Mouse (Mus musculus): ENCODE results near the gene Mip. TPM values are rescaled to one million over a fixed set of nuclear protein-coding genes. Genes with fewer than 3 reads are reported as not detected.
A peak's percentile ranks its signal among the peaks of the same experiment; 100 is the strongest.
"Not testable (repeated sequence)": the region's sequence is repeated elsewhere in the genome, so short reads cannot be mapped to it uniquely, and the experiment has no call there.

The Mip gene
- polyA plus RNA-seq, 1 experiment from 2014 or later, result not detected

- ATAC-seq (replicated peaks; ENCODE audit: low FRiP score), result no peak
- WGBS, result 79% methylated on average over 4 of the region's 4 CpGs
- H3K4me2 ChIP-seq, result no peak overlapping the region
Observed at GRCm38 (mm10) chr10:128258953-128259352, 33.3 kb downstream of the Mip start.

GRCm38 (mm10) chr10:128259946-128260345 is 34.3 kb downstream of the Mip start:
- Histone ChIP-seq H3K27ac (no peak overlapping the region), H3K27me3 (no peaks in the 10 kb centered on the region), H3K9me3 (replicated peaks) (no peaks in the 10 kb centered on the region), H3K4me1 (no peaks in the 10 kb centered on the region), H3K36me3 (no peaks in the 10 kb centered on the region), H3K4me3 (replicated peaks) (no peak overlapping the region), H3K9ac (no peak overlapping the region), H3K4me2 (no peak overlapping the region)
- WGBS, result 88% methylated on average over 5 of the region's 5 CpGs
- ATAC-seq (replicated peaks; ENCODE audit: low FRiP score), result no peak

More at GRCm38 (mm10) chr10:128258953-128259352, 33.3 kb downstream of the Mip start:
- Histone ChIP-seq H3K9ac (no peak overlapping the region), H3K36me3 (no peaks in the 10 kb centered on the region), H3K27me3 (no peaks in the 10 kb centered on the region), H3K27ac (no peak overlapping the region), H3K4me3 (replicated peaks) (no peak overlapping the region), H3K4me1 (no peaks in the 10 kb centered on the region), H3K9me3 (replicated peaks) (no peaks in the 10 kb centered on the region)

DNA sequence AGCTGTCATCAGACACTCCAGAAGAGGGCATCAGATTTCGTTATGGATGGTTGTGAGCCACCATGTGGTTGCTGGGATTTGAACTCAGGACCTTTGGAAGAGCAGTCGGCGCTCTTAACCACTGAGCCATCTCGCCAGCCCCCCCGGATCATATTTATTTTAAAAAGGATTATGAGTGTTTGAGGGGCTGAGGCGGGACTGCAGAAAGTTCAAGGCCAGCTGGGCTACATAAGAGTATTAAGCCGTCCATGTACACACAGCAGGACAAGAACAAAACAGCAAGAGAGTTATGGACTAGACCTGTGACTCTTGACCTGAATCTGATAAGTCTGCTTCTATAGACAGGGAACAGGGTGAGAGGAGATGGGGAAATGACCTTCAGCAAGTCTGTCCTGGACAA is 34.7 kb downstream of the Mip start:
- not testable (repeated sequence) for ATAC-seq (replicated peaks; ENCODE audit: low FRiP score); H3K4me2 ChIP-seq; H3K9me3 ChIP-seq (replicated peaks); H3K27me3 ChIP-seq; H3K36me3 ChIP-seq; H3K27ac ChIP-seq; H3K4me3 ChIP-seq (replicated peaks); H3K4me1 ChIP-seq; H3K9ac ChIP-seq
- WGBS, result 75% methylated on average over 7 of the region's 7 CpGs

GRCm38 (mm10) chr10:128262300-128262699 is 36.7 kb downstream of the Mip start:
- no peaks in the 10 kb centered on the region for H3K9me3 ChIP-seq (replicated peaks)
- no peak overlapping the region for H3K27ac ChIP-seq
- no peak for ATAC-seq (replicated peaks; ENCODE audit: low FRiP score)
- no peaks in the 10 kb centered on the region for H3K4me1 ChIP-seq
- H3K4me2 ChIP-seq, result no peak overlapping the region
- WGBS, result 83% methylated on average over 22 of the region's 22 CpGs
- H3K9ac ChIP-seq, result no peak overlapping the region
- no peak overlapping the region for H3K4me3 ChIP-seq (replicated peaks)
- no peaks in the 10 kb centered on the region for H3K36me3 ChIP-seq
- no peaks in the 10 kb centered on the region for H3K27me3 ChIP-seq

GRCm38 (mm10) chr10:128263393-128264310 is 38.0 kb downstream of the Mip start:
- ATAC-seq (replicated peaks; ENCODE audit: low FRiP score), result no peak
- H3K4me2 ChIP-seq, result no peak overlapping the region
- 81% methylated on average over 6 of the region's 6 CpGs for WGBS
- no peak overlapping the region for H3K27ac ChIP-seq
- no peaks in the 10 kb centered on the region for H3K36me3 ChIP-seq
- H3K9ac ChIP-seq, result no peak overlapping the region
- H3K9me3 ChIP-seq (replicated peaks), result no peaks in the 10 kb centered on the region
- H3K4me3 ChIP-seq (replicated peaks), result no peak overlapping the region
- no peaks in the 10 kb centered on the region for H3K27me3 ChIP-seq
- no peaks in the 10 kb centered on the region for H3K4me1 ChIP-seq

DNA sequence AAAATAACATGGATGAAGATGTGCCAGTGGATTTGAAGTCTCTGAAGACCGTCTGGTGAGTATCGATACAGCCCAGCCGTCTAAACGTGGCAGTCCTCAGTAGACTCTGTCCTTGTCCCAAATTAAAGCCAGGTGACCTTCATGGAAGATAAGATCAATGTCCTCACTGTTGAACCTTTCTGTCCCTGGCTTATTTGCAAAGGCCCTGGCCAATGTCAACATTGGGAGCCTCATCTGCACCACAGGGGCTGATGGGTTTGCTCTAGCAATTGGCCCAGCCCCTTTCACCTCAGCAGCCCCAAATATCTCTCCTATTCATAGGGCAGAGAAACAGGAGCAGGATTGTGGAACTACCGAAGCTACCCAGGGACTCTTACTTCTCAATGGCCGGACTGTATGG is 42.7 kb downstream of the Mip start, which contains the start of gene Apof:
Apof (plus strand) TSS at position 301 of the 400 bp plus-strand sequence.
- Histone ChIP-seq H3K4me1 (peaks cover 12% of the 10 kb centered on the region; the same call in 1 of the 2 replicates), H3K4me3 (replicated peaks) (no peak within 1 kb of the TSS), H3K27ac (no peak within 1 kb of the TSS), H3K27me3 (no peaks in the 10 kb centered on the region), H3K4me2 (no peak within 1 kb of the TSS), H3K9me3 (replicated peaks) (no peaks in the 10 kb centered on the region), H3K36me3 (no peaks in the 10 kb centered on the region), H3K9ac (no peak within 1 kb of the TSS)
- no peak for ATAC-seq (replicated peaks; ENCODE audit: low FRiP score)
- 85% methylated on average over 6 of the region's 6 CpGs for WGBS

GRCm38 (mm10) chr10:128269206-128269910 is 43.7 kb downstream of the Mip start:
- H3K36me3 ChIP-seq, result no peaks in the 10 kb centered on the region
- H3K27ac ChIP-seq, result no peak overlapping the region
- H3K4me2 ChIP-seq, result peak overlapping the region; percentile 77
- no peaks in the 10 kb centered on the region for H3K27me3 ChIP-seq
- H3K4me1 ChIP-seq, result peaks cover 12% of the 10 kb centered on the region; the same call in 1 of the 2 replicates
- ATAC-seq (replicated peaks; ENCODE audit: low FRiP score), result no peak
- no peaks in the 10 kb centered on the region for H3K9me3 ChIP-seq (replicated peaks)
- H3K9ac ChIP-seq, result no peak overlapping the region
- peak overlapping the region; percentile 76; the same call in 1 of the 2 replicates for H3K4me3 ChIP-seq (replicated peaks)
- WGBS, result 85% methylated on average over 16 of the region's 16 CpGs

- H3K9me3 ChIP-seq (replicated peaks), result no peaks in the 10 kb centered on the region
- peak within 1 kb of the TSS; percentile 77 for H3K4me2 ChIP-seq
- ATAC-seq (replicated peaks; ENCODE audit: low FRiP score), result peak; percentile 100
- H3K4me1 ChIP-seq, result peaks cover 12% of the 10 kb centered on the region; the same call in 1 of the 2 replicates
- H3K36me3 ChIP-seq, result no peaks in the 10 kb centered on the region
- peak within 1 kb of the TSS; percentile 76 for H3K4me3 ChIP-seq (replicated peaks)
- H3K9ac ChIP-seq, result peak within 1 kb of the TSS; percentile 67
- no peaks in the 10 kb centered on the region for H3K27me3 ChIP-seq
- H3K27ac ChIP-seq, result peak within 1 kb of the TSS; percentile 78
- under 1% methylated on average over 43 of the region's 43 CpGs for WGBS
Observed at GRCm38 (mm10) chr10:128270287-128270841, 44.7 kb downstream of the Mip start, which contains the start of gene Stat2. TSS of gene Stat2 (plus strand) at chr10:128270559.

GRCm38 (mm10) chr10:128270866-128271265 is 45.2 kb downstream of the Mip start:
- 43% methylated on average over 7 of the region's 7 CpGs for WGBS
- no peaks in the 10 kb centered on the region for H3K27me3 ChIP-seq
- H3K4me2 ChIP-seq, result peak overlapping the region; percentile 77
- ATAC-seq (replicated peaks; ENCODE audit: low FRiP score), result no peak
- no peaks in the 10 kb centered on the region for H3K9me3 ChIP-seq (replicated peaks)
- peak overlapping the region; percentile 76 for H3K4me3 ChIP-seq (replicated peaks)
- no peaks in the 10 kb centered on the region for H3K36me3 ChIP-seq
- H3K4me1 ChIP-seq, result peaks cover 12% of the 10 kb centered on the region; the same call in 1 of the 2 replicates
- peak overlapping the region; percentile 78 for H3K27ac ChIP-seq
- H3K9ac ChIP-seq, result peak overlapping the region; percentile 67

GRCm38 (mm10) chr10:128271883-128272282 is 46.2 kb downstream of the Mip start:
- Histone ChIP-seq H3K4me3 (replicated peaks) (no peak overlapping the region), H3K27me3 (no peaks in the 10 kb centered on the region), H3K36me3 (no peaks in the 10 kb centered on the region; the same call in 1 of the 2 replicates), H3K9ac (no peak overlapping the region), H3K27ac (no peak overlapping the region), H3K9me3 (replicated peaks) (no peaks in the 10 kb centered on the region), H3K4me2 (no peak overlapping the region), H3K4me1 (peaks cover 12% of the 10 kb centered on the region; the same call in 1 of the 2 replicates)
- 67% methylated on average over 2 of the region's 2 CpGs for WGBS
- no peak for ATAC-seq (replicated peaks; ENCODE audit: low FRiP score)

GRCm38 (mm10) chr10:128272819-128273439 is 47.3 kb downstream of the Mip start:
- 88% methylated on average over 7 of the region's 7 CpGs for WGBS
- H3K9me3 ChIP-seq (replicated peaks); H3K27me3 ChIP-seq; H3K4me3 ChIP-seq (replicated peaks); H3K27ac ChIP-seq; H3K9ac ChIP-seq; ATAC-seq (replicated peaks; ENCODE audit: low FRiP score); H3K36me3 ChIP-seq; H3K4me2 ChIP-seq: not testable (repeated sequence)
- peaks cover 12% of the 10 kb centered on the region; the same call in 1 of the 2 replicates for H3K4me1 ChIP-seq
